Mouse (Mus musculus): ENCODE measurements at regions not wholly inside any gene's neighbourhood (a gene's known extent, or its start where the extent isn't known, plus 50 kb on each side); places are given as distances from the start of the nearest gene placed in this dataset.

DNA sequence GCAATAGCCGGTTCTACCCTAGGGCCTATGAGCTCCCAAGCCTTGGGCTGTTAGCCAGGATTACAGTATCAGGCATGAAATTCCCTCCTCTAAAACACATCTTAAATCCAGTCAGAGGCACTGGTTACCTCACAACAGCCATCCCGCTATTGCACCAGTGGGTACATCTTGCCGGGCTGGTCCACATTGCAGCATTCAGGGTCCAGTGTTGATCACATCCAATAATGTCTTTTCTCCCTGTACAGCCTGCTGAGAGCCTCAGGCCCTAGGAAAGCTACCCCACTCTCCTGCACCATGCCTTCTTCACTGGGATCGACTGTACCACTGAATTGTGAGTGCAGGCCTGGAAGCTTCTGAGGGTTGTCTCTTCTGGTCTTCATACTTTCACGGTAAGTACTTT lies 86.0 kb upstream of the Zdhhc25 start:
- DNase-seq: peak in 1 of 2 experiments; percentile 4
- TF ChIP-seq POLR2A (IDR thresholded peaks at IDR 0.05; ENCODE audit: insufficient read depth, low read depth, low read length): no peak
- no peak for TF ChIP-seq CTCF (IDR thresholded peaks at IDR 0.05)
- TF ChIP-seq EP300 (IDR thresholded peaks at IDR 0.05; ENCODE audit: insufficient read depth, low read depth, low read length): no peak
- intact Hi-C loops (cut with DNase I): no loop called here
- Histone ChIP-seq H3K36me3 (ENCODE audit: control insufficient read depth, insufficient read depth, low read length) (no peaks in the 10 kb centered on the region), H3K79me2 (replicated peaks; ENCODE audit: control insufficient read depth, insufficient read depth, low read length) (no peaks in the 10 kb centered on the region), H3K27ac (no peak overlapping the region), H3K4me1 (ENCODE audit: control insufficient read depth, insufficient read depth, low read length) (no peaks in the 10 kb centered on the region), H3K27me3 (ENCODE audit: control insufficient read depth, insufficient read depth, low read length) (no peaks in the 10 kb centered on the region), H3K9ac (ENCODE audit: low read depth, low read length) (no peak overlapping the region), H3K4me3 (no peak overlapping the region)
- WGBS: 86% methylated on average over 5 of the region's 5 CpGs

DNA sequence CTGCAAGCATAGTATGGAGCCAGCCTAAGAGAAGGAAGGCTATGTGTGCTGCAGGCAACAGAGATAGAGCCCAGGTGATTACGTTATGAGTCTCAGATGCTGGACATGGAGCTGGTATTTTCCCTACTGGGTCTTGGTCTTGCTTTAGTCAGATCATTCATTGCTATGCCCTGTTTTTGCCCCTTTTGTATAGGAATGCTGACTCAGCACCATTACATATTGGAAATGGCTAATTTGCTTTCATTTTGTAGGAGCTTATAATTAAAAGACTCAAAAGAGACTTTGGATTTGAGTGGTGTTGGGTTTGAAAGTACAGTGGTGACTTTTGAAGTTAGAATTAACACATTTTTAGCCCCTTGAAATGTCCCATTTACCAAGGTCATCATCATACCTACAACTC lies 68.9 kb upstream of the Zdhhc25 start:
- Histone ChIP-seq H3K4me1 (ENCODE audit: control insufficient read depth, insufficient read depth, low read length) (no peaks in the 10 kb centered on the region), H3K27me3 (ENCODE audit: control insufficient read depth, insufficient read depth, low read length) (no peaks in the 10 kb centered on the region), H3K36me3 (ENCODE audit: control insufficient read depth, insufficient read depth, low read length) (no peaks in the 10 kb centered on the region), H3K4me3 (no peak overlapping the region), H3K27ac (no peak overlapping the region), H3K9ac (ENCODE audit: low read depth, low read length) (no peak overlapping the region), H3K79me2 (replicated peaks; ENCODE audit: control insufficient read depth, insufficient read depth, low read length) (no peaks in the 10 kb centered on the region)
- intact Hi-C loops (cut with DNase I): no loop called here
- 95% methylated on average over 1 of the region's 1 CpGs for WGBS
- TF ChIP-seq EP300 (IDR thresholded peaks at IDR 0.05; ENCODE audit: insufficient read depth, low read depth, low read length) (no peak), POLR2A (IDR thresholded peaks at IDR 0.05; ENCODE audit: insufficient read depth, low read depth, low read length) (no peak), CTCF (IDR thresholded peaks at IDR 0.05) (no peak)
- DNase-seq: no peak

DNA sequence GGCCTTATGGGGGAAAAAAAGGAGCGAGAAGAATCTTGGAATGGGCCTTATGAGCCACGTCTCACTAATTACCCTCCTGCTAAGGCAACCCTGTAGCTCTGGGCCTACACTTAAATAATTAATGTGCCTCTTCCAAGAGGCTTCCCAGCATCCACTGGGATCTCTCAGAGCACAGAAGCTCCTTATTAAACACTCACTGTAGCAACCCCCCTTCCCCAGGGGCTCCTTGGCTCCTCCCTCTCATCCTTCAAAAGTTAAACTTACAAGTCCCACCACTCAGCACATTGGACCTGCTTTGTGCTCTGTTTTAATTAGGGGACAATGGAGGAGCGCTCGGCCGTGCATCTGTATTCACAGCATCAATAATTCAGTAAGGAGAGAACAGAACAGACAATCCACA lies 68.1 kb upstream of the Zdhhc25 start:
- H3K79me2 ChIP-seq (replicated peaks; ENCODE audit: control insufficient read depth, insufficient read depth, low read length): no peaks in the 10 kb centered on the region
- no peak for TF ChIP-seq CTCF (IDR thresholded peaks at IDR 0.05)
- no peak for TF ChIP-seq EP300 (IDR thresholded peaks at IDR 0.05; ENCODE audit: insufficient read depth, low read depth, low read length)
- no peak for TF ChIP-seq POLR2A (IDR thresholded peaks at IDR 0.05; ENCODE audit: insufficient read depth, low read depth, low read length)
- H3K27me3 ChIP-seq (ENCODE audit: control insufficient read depth, insufficient read depth, low read length): no peaks in the 10 kb centered on the region
- DNase-seq: no peak
- no peaks in the 10 kb centered on the region for H3K36me3 ChIP-seq (ENCODE audit: control insufficient read depth, insufficient read depth, low read length)
- intact Hi-C loops (cut with DNase I): no loop called here
- H3K4me3 ChIP-seq: no peak overlapping the region
- no peak overlapping the region for H3K27ac ChIP-seq
- WGBS: 76% methylated on average over 5 of the region's 5 CpGs
- H3K4me1 ChIP-seq (ENCODE audit: control insufficient read depth, insufficient read depth, low read length): no peaks in the 10 kb centered on the region
- H3K9ac ChIP-seq (ENCODE audit: low read depth, low read length): no peak overlapping the region

DNA sequence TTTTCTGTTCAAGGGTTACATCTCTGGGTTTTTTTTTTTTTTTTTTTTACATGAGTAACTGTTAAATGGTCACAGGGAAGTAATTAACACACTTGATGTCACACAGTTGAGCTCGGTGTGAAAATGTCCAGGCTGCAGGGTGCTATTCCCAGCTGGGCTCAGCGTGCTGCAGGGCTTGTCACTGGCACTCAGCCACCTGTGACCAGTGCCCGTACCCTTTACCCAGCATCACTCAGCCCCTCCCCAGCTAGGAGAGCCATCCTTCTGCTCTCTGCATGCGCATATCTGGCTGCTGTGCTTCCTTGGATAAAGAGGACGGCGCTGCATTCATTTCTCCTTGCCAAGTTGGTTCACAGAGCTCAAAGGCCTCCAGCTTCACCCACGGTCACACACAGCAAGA lies 66.7 kb upstream of the Zdhhc25 start:
- TF ChIP-seq CTCF (IDR thresholded peaks at IDR 0.05) (no peak), POLR2A (IDR thresholded peaks at IDR 0.05; ENCODE audit: insufficient read depth, low read depth, low read length) (no peak), EP300 (IDR thresholded peaks at IDR 0.05; ENCODE audit: insufficient read depth, low read depth, low read length) (no peak)
- WGBS: 65% methylated on average over 7 of the region's 7 CpGs
- H3K27ac ChIP-seq: no peak overlapping the region
- DNase-seq: no peak
- intact Hi-C loops (cut with DNase I): no loop called here
- no peak overlapping the region for H3K4me3 ChIP-seq
- H3K4me1 ChIP-seq (ENCODE audit: control insufficient read depth, insufficient read depth, low read length): no peaks in the 10 kb centered on the region
- no peaks in the 10 kb centered on the region for H3K36me3 ChIP-seq (ENCODE audit: control insufficient read depth, insufficient read depth, low read length)
- no peaks in the 10 kb centered on the region for H3K27me3 ChIP-seq (ENCODE audit: control insufficient read depth, insufficient read depth, low read length)
- H3K79me2 ChIP-seq (replicated peaks; ENCODE audit: control insufficient read depth, insufficient read depth, low read length): no peaks in the 10 kb centered on the region
- no peak overlapping the region for H3K9ac ChIP-seq (ENCODE audit: low read depth, low read length)

DNA sequence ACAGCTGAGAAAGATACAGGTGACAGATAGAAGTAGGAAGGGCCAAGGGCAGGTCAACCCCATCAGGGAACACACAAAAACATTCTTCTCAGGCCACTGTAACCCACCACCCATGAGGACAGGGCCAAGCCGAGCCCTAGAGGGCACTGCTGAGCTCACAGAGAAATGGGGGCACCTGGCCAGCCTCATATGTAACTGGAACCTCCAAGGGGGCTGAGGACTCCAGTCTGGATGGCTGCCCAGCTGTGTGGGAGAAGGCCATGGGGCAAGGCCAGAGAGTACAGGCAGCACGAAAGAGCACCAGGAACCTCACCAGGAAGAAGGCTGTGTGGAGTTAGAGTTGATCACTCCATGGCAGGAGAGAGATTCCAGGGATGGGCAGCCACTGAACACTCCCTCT lies 64.6 kb upstream of the Zdhhc25 start:
- DNase-seq: no peak
- 40% methylated on average over 2 of the region's 2 CpGs for WGBS
- Histone ChIP-seq H3K27me3 (ENCODE audit: control insufficient read depth, insufficient read depth, low read length) (no peaks in the 10 kb centered on the region), H3K27ac (no peak overlapping the region), H3K4me1 (ENCODE audit: control insufficient read depth, insufficient read depth, low read length) (no peaks in the 10 kb centered on the region), H3K36me3 (ENCODE audit: control insufficient read depth, insufficient read depth, low read length) (no peaks in the 10 kb centered on the region), H3K9ac (ENCODE audit: low read depth, low read length) (no peak overlapping the region), H3K4me3 (no peak overlapping the region), H3K79me2 (replicated peaks; ENCODE audit: control insufficient read depth, insufficient read depth, low read length) (no peaks in the 10 kb centered on the region)
- TF ChIP-seq CTCF (IDR thresholded peaks at IDR 0.05) (no peak), EP300 (IDR thresholded peaks at IDR 0.05; ENCODE audit: insufficient read depth, low read depth, low read length) (no peak), POLR2A (IDR thresholded peaks at IDR 0.05; ENCODE audit: insufficient read depth, low read depth, low read length) (no peak)
- intact Hi-C loops (cut with DNase I): no loop called here

DNA sequence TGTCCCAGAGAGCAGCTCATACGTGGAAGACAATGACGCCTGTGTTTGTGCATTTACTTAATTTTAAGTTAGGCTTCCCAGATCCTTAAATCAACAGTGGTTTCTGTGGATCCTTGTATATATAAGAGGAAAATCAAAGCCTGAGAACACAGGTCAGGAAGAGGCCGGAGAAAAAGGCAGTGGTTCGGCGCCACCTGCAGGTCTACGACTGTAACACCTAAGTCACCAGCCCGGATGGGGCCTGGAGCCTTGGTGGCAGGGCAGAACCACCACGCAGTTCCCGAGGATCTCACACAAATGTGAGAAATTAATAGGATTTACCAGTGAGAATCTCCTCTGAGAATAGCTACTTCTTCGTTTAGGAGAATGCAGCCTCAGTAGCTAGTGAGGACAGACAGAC lies 62.9 kb upstream of the Zdhhc25 start:
- WGBS: 27% methylated on average over 10 of the region's 10 CpGs
- H3K9ac ChIP-seq (ENCODE audit: low read depth, low read length): no peak overlapping the region
- TF ChIP-seq CTCF (IDR thresholded peaks at IDR 0.05) (peak; percentile 65), POLR2A (IDR thresholded peaks at IDR 0.05; ENCODE audit: insufficient read depth, low read depth, low read length) (no peak)
- H3K27me3 ChIP-seq (ENCODE audit: control insufficient read depth, insufficient read depth, low read length): no peaks in the 10 kb centered on the region
- H3K79me2 ChIP-seq (replicated peaks; ENCODE audit: control insufficient read depth, insufficient read depth, low read length): no peaks in the 10 kb centered on the region
- H3K36me3 ChIP-seq (ENCODE audit: control insufficient read depth, insufficient read depth, low read length): no peaks in the 10 kb centered on the region
- DNase-seq: peak; percentile 3 to 25
- no peak overlapping the region for H3K4me3 ChIP-seq
- no peaks in the 10 kb centered on the region for H3K4me1 ChIP-seq (ENCODE audit: control insufficient read depth, insufficient read depth, low read length)
- no peak overlapping the region for H3K27ac ChIP-seq
- intact Hi-C loops (cut with DNase I): no loop called here

Data from heart, adult 2 months (tissue).